Mouse (Mus musculus) hindbrain, embryonic 10.5 days (tissue): Measurements from ENCODE around the gene Pcyt2. TPM values are rescaled to one million over a fixed set of nuclear protein-coding genes. Genes with fewer than 3 reads are reported as not detected.

ENCODE experiments used
- DNase-seq: peaks from one replicate; pipeline ENCODE4 v3.0.0-alpha.2; 2017; ENCODE audit warnings: low spot score
- H3K27ac ChIP-seq: fragments of 300-500 bp; sonication (generic); 2 replicates; pipeline ENCODE4 v1.5.1; 2016; ENCODE audit warnings: mild to moderate bottlenecking, moderate library complexity
- H3K27me3 ChIP-seq: fragments of 300-500 bp; sonication (generic); 2 replicates; pipeline ENCODE4 v1.6.1; 2016; ENCODE audit warnings: mild to moderate bottlenecking; ENCODE audit not compliant: poor library complexity, insufficient read depth, severe bottlenecking
- H3K36me3 ChIP-seq: fragments of 300-500 bp; sonication (generic); 2 replicates; pipeline ENCODE4 v1.6.1; 2016; ENCODE audit warnings: mild to moderate bottlenecking, moderate library complexity
- H3K4me1 ChIP-seq: fragments of 300-500 bp; sonication (generic); replicated peaks from 2 replicates; pipeline ENCODE4 v1.6.1; 2016; ENCODE audit warnings: mild to moderate bottlenecking
- H3K4me3 ChIP-seq: fragments of 300-500 bp; sonication (generic); 2 replicates; pipeline ENCODE4 v1.5.1; 2016; ENCODE audit warnings: mild to moderate bottlenecking, moderate library complexity
- H3K9me3 ChIP-seq: fragments of 300-500 bp; sonication (generic); 2 replicates; pipeline ENCODE4 v1.6.1; 2016; ENCODE audit warnings: mild to moderate bottlenecking, moderate library complexity
- WGBS: fragments of 180-500 bp; shearing (Covaris S2); methylation state at CpG from one replicate; pipeline ENCODE4 v1.1.7; 2016; 5-methylcytosine and 5-hydroxymethylcytosine counted together
- polyA plus RNA-seq: library from polyadenylated mRNA; unstranded; fragments of >200 nt; fragmentation: Nextera tagmentation; extraction: Ambion mirVana; gene quantifications from 2 replicates; pipeline ENCODE4 v1.2.1, GENCODE M21; 2016

Pcyt2 gene
- polyA plus RNA-seq = 139 and 160 TPM in 2 replicates

GRCm38 (mm10) chr11:120617519-120618112 is at the start of gene Pcyt2:
Gene Pcyt2, minus strand, starts transcription at chr11:120617936.
- WGBS = under 1% methylated on average over 56 of the region's 56 CpGs
- Histone ChIP-seq H3K4me3 (peak within 1 kb of the TSS; percentile 79), H3K9me3 (no peaks in the 10 kb centered on the region), H3K27ac (peak within 1 kb of the TSS; percentile 89), H3K36me3 (peaks cover 81% of the 10 kb centered on the region), H3K4me1 (peaks cover 38% of the 10 kb centered on the region), H3K27me3 (no peaks in the 10 kb centered on the region)
- DNase-seq = peak; percentile 91

- Histone ChIP-seq H3K4me3 (peak overlapping the region; percentile 16), H3K4me1 (peaks cover 16% of the 10 kb centered on the region), H3K36me3 (no peaks in the 10 kb centered on the region), H3K27me3 (peaks cover 43% of the 10 kb centered on the region), H3K9me3 (no peaks in the 10 kb centered on the region), H3K27ac (no peak overlapping the region)
- peak; percentile 28 for DNase-seq
- WGBS = 8% methylated on average over 3 of the region's 3 CpGs
Observed at GRCm38 (mm10) chr11:120666617-120667016, 48.9 kb upstream of the Pcyt2 start.

GRCm38 (mm10) chr11:120665406-120665805 is 47.7 kb upstream of the Pcyt2 start:
- 75% methylated on average over 3 of the region's 3 CpGs for WGBS
- peak; percentile 27 for DNase-seq
- Histone ChIP-seq H3K4me3 (no peak overlapping the region), H3K4me1 (peaks cover 28% of the 10 kb centered on the region), H3K27me3 (peaks cover 55% of the 10 kb centered on the region), H3K27ac (no peak overlapping the region), H3K9me3 (no peaks in the 10 kb centered on the region), H3K36me3 (no peaks in the 10 kb centered on the region)

- H3K9me3 ChIP-seq = no peaks in the 10 kb centered on the region
- no peaks in the 10 kb centered on the region for H3K36me3 ChIP-seq
- no peak overlapping the region for H3K4me3 ChIP-seq
- no peak overlapping the region for H3K27ac ChIP-seq
- WGBS = 65% methylated on average over 5 of the region's 5 CpGs
- peaks cover 72% of the 10 kb centered on the region for H3K27me3 ChIP-seq
- DNase-seq = no peak
- H3K4me1 ChIP-seq = peaks cover 45% of the 10 kb centered on the region
Observed at GRCm38 (mm10) chr11:120663714-120664113, 46.0 kb upstream of the Pcyt2 start.

GRCm38 (mm10) chr11:120662759-120663158 is 45.0 kb upstream of the Pcyt2 start:
- H3K27me3 ChIP-seq = peaks cover 82% of the 10 kb centered on the region
- no peak for DNase-seq
- H3K9me3 ChIP-seq = no peaks in the 10 kb centered on the region
- H3K27ac ChIP-seq = no peak overlapping the region
- H3K4me1 ChIP-seq = peaks cover 46% of the 10 kb centered on the region
- 56% methylated on average over 6 of the region's 6 CpGs for WGBS
- H3K36me3 ChIP-seq = no peaks in the 10 kb centered on the region
- H3K4me3 ChIP-seq = no peak overlapping the region

GRCm38 (mm10) chr11:120661076-120661460 is 43.3 kb upstream of the Pcyt2 start, which contains the start of gene Notum:
Gene Notum, minus strand, starts transcription at chr11:120661175.
- H3K36me3 ChIP-seq = no peaks in the 10 kb centered on the region
- no peaks in the 10 kb centered on the region for H3K9me3 ChIP-seq
- H3K4me1 ChIP-seq = peaks cover 36% of the 10 kb centered on the region
- peaks cover 94% of the 10 kb centered on the region for H3K27me3 ChIP-seq
- WGBS = under 1% methylated on average over 35 of the region's 35 CpGs
- peak; percentile 49 for DNase-seq
- H3K4me3 ChIP-seq = peak within 1 kb of the TSS; percentile 55
- peak within 1 kb of the TSS; percentile 74 for H3K27ac ChIP-seq

GRCm38 (mm10) chr11:120660301-120661075 is 42.8 kb upstream of the Pcyt2 start:
- peaks cover 96% of the 10 kb centered on the region for H3K27me3 ChIP-seq
- peak overlapping the region; percentile 74 for H3K27ac ChIP-seq
- peak; percentile 68 for DNase-seq
- H3K36me3 ChIP-seq = no peaks in the 10 kb centered on the region
- peak overlapping the region; percentile 55 for H3K4me3 ChIP-seq
- H3K9me3 ChIP-seq = no peaks in the 10 kb centered on the region
- peaks cover 33% of the 10 kb centered on the region for H3K4me1 ChIP-seq
- under 1% methylated on average over 95 of the region's 95 CpGs for WGBS

- Histone ChIP-seq H3K27me3 (peaks cover 94% of the 10 kb centered on the region), H3K36me3 (no peaks in the 10 kb centered on the region), H3K9me3 (no peaks in the 10 kb centered on the region), H3K4me1 (peaks cover 29% of the 10 kb centered on the region), H3K4me3 (peak overlapping the region; percentile 55), H3K27ac (peak overlapping the region; percentile 74)
- DNase-seq = peak; percentile 43
- WGBS = 2% methylated on average over 50 of the region's 50 CpGs
Observed at GRCm38 (mm10) chr11:120659509-120660300, 42.0 kb upstream of the Pcyt2 start.

- Histone ChIP-seq H3K36me3 (no peaks in the 10 kb centered on the region), H3K4me1 (peaks cover 29% of the 10 kb centered on the region), H3K9me3 (no peaks in the 10 kb centered on the region), H3K27ac (no peak overlapping the region), H3K4me3 (peak overlapping the region; percentile 55), H3K27me3 (peaks cover 93% of the 10 kb centered on the region)
- 4% methylated on average over 24 of the region's 24 CpGs for WGBS
- peak; percentile 79 for DNase-seq
Observed at GRCm38 (mm10) chr11:120658876-120659410, 41.2 kb upstream of the Pcyt2 start.

- WGBS = 88% methylated on average over 4 of the region's 4 CpGs
- no peak for DNase-seq
- no peak overlapping the region for H3K4me3 ChIP-seq
- peaks cover 76% of the 10 kb centered on the region for H3K27me3 ChIP-seq
- H3K4me1 ChIP-seq = peaks cover 29% of the 10 kb centered on the region
- no peaks in the 10 kb centered on the region for H3K9me3 ChIP-seq
- no peaks in the 10 kb centered on the region for H3K36me3 ChIP-seq
- no peak overlapping the region for H3K27ac ChIP-seq
Observed at GRCm38 (mm10) chr11:120657301-120657700, 39.6 kb upstream of the Pcyt2 start.

GRCm38 (mm10) chr11:120654741-120655140 is 37.0 kb upstream of the Pcyt2 start:
- Histone ChIP-seq H3K4me3 (no peak overlapping the region), H3K27ac (no peak overlapping the region), H3K9me3 (no peaks in the 10 kb centered on the region), H3K27me3 (peaks cover 54% of the 10 kb centered on the region), H3K4me1 (peaks cover 11% of the 10 kb centered on the region), H3K36me3 (no peaks in the 10 kb centered on the region)
- no peak for DNase-seq
- 76% methylated on average over 3 of the region's 3 CpGs for WGBS

GRCm38 (mm10) chr11:120651872-120652271 is 34.1 kb upstream of the Pcyt2 start:
- Histone ChIP-seq H3K36me3 (no peaks in the 10 kb centered on the region), H3K27ac (no peak overlapping the region), H3K4me1 (peaks cover 13% of the 10 kb centered on the region), H3K9me3 (no peaks in the 10 kb centered on the region), H3K27me3 (peaks cover 40% of the 10 kb centered on the region), H3K4me3 (no peak overlapping the region)
- no peak for DNase-seq
- 73% methylated on average over 3 of the region's 3 CpGs for WGBS
